Mouse (Mus musculus) liver, embryonic 14.5 days (tissue): ENCODE data around the gene Braf.

ENCODE experiments used
- CTCF ChIP-seq: IDR thresholded peaks from 2 replicates; pipeline ENCODE4 v1.5.1; 2016; ENCODE audit warnings: antibody characterized with exemption, low read depth, control low read depth
- EP300 ChIP-seq: IDR thresholded peaks from 2 replicates; pipeline ENCODE4 v1.6.1; 2016; ENCODE audit warnings: antibody characterized with exemption, low read depth

DNA sequence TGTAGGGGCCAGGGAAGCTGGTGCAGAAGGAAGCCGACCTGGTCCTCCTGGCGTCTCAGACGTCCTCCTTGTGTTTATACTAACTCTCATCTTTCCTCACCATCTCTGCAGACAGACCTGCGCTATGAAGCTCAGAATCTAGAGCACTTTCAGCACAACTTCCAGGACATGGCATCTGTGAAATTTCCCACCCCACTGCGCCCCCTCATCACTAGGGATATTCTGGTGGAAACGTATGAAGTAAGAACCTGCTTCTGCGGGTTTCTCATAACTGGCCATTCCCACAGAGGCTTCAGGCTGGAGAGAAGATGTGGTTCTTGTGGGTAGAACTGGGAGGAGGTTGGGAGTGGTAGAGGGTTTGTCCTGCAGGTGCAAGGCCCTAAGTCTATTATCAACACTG, 145.7 kb downstream of the Braf start:
- no peak for TF ChIP-seq EP300
- no peak for TF ChIP-seq CTCF
